Mouse (Mus musculus) CH12.LX (cell line): Measurements from ENCODE around the gene Jmjd1c. TPM values are rescaled to one million over a fixed set of nuclear protein-coding genes. Genes with fewer than 3 reads are reported as not detected.

Experiments
- DNase-seq: peaks from one replicate; pipeline ENCODE4 v3.0.0-alpha.2; 2013; ENCODE audit errors: extremely low read depth
- H3K27ac ChIP-seq: 2 replicates; pipeline ENCODE4 v1.5.1; 2012; ENCODE audit warnings: low read depth, mild to moderate bottlenecking, control low read depth, moderate library complexity; ENCODE audit not compliant: insufficient read depth
- H3K27me3 ChIP-seq: replicated peaks from 2 replicates; pipeline ENCODE3; 2012; ENCODE audit warnings: inconsistent platforms
- H3K36me3 ChIP-seq, 2 experiments: replicated peaks in 1 of 2; 2 replicates each; pipeline versions ENCODE3 to v1.6.1; 2012; ENCODE audit warnings: inconsistent platforms in 1 of 2, low read length in 1 of 2, mild to moderate bottlenecking in 1 of 2, mixed read lengths in 1 of 2, moderate library complexity in 1 of 2; ENCODE audit not compliant: control insufficient read depth in 1 of 2, insufficient read depth in 1 of 2
- H3K4me1 ChIP-seq, 2 experiments: 2 replicates each; pipeline ENCODE4 v1.6.1; 2012; ENCODE audit warnings: inconsistent platforms in 1 of 2, moderate library complexity in 1 of 2; ENCODE audit not compliant: insufficient read depth in 2 of 2, control insufficient read depth in 1 of 2
- H3K4me2 ChIP-seq: 2 replicates; pipeline ENCODE4 v1.6.1; 2012; ENCODE audit warnings: low read depth, mild to moderate bottlenecking, control low read depth; ENCODE audit not compliant: poor library complexity, insufficient read depth, severe bottlenecking
- H3K4me3 ChIP-seq, 3 experiments: fragments of 150-350 bp in 1 of 3; sonication (generic) in 1 of 3; replicated peaks in 1 of 3; 2 replicates each; pipeline versions ENCODE3 to v1.5.1; 2011 to 2012; ENCODE audit warnings: low read depth in 2 of 3, low read length in 2 of 3, mild to moderate bottlenecking in 2 of 3, moderate library complexity in 2 of 3, control low read depth in 1 of 3, improper control_type of control experiment in 1 of 3, inconsistent platforms in 1 of 3, mixed read lengths in 1 of 3; ENCODE audit not compliant: poor library complexity in 1 of 3
- H3K79me2 ChIP-seq: replicated peaks from 2 replicates; pipeline ENCODE4 v1.6.1; 2012; ENCODE audit warnings: mild to moderate bottlenecking, moderate library complexity; ENCODE audit not compliant: control insufficient read depth, poor library complexity, insufficient read depth, severe bottlenecking; ENCODE audit errors: extremely low read depth
- H3K9ac ChIP-seq: 2 replicates; pipeline ENCODE4 v1.6.1; 2012; ENCODE audit warnings: low read depth, mild to moderate bottlenecking, control low read depth, moderate library complexity; ENCODE audit not compliant: insufficient read depth
- H3K9me3 ChIP-seq: replicated peaks from 2 replicates; pipeline ENCODE3; 2012; ENCODE audit warnings: low read length, inconsistent platforms, mixed read lengths
- BHLHE40 ChIP-seq: IDR thresholded peaks from 2 replicates; pipeline ENCODE4 v1.6.1; 2011; ENCODE audit warnings: mild to moderate bottlenecking, low read depth, low read length, improper control_type of control experiment
- CHD1 ChIP-seq: IDR thresholded peaks from 2 replicates; pipeline ENCODE4 v1.6.1; 2012; ENCODE audit warnings: low read depth, low read length, improper control_type of control experiment, inconsistent platforms
- E2F4 ChIP-seq: IDR thresholded peaks from 2 replicates; pipeline ENCODE4 v1.6.1; 2011; ENCODE audit warnings: low read depth, low read length, improper control_type of control experiment; ENCODE audit not compliant: insufficient replicate concordance
- ELF1 ChIP-seq: IDR thresholded peaks from 2 replicates; pipeline ENCODE4 v1.6.1; 2014; ENCODE audit warnings: low read depth, mild to moderate bottlenecking, inconsistent platforms, low read length, improper control_type of control experiment
- EP300 ChIP-seq: IDR thresholded peaks from 2 replicates; pipeline ENCODE4 v1.6.1; 2011; ENCODE audit warnings: low read length, improper control_type of control experiment
- HCFC1 ChIP-seq: IDR thresholded peaks from 2 replicates; pipeline ENCODE4 v1.6.1; 2012; ENCODE audit warnings: low read depth, mild to moderate bottlenecking, inconsistent platforms, low read length, improper control_type of control experiment
- IRF4 ChIP-seq: IDR thresholded peaks from 2 replicates; pipeline ENCODE4 v1.6.1; 2014; ENCODE audit warnings: low read depth, mild to moderate bottlenecking, inconsistent platforms, low read length, improper control_type of control experiment
- JUN ChIP-seq: IDR thresholded peaks from 2 replicates; pipeline ENCODE4 v1.6.1; 2011; ENCODE audit warnings: low read depth, mild to moderate bottlenecking, low read length, improper control_type of control experiment, moderate library complexity; ENCODE audit not compliant: insufficient read depth
- KAT2A ChIP-seq: IDR thresholded peaks from 2 replicates; pipeline ENCODE4 v1.6.1; 2012; ENCODE audit warnings: low read length, improper control_type of control experiment, inconsistent platforms; ENCODE audit not compliant: insufficient replicate concordance
- MAFK ChIP-seq: IDR thresholded peaks from 2 replicates; pipeline ENCODE4 v1.6.1; 2011; ENCODE audit warnings: low read length, improper control_type of control experiment; ENCODE audit not compliant: insufficient replicate concordance
- MAZ ChIP-seq: IDR thresholded peaks from 2 replicates; pipeline ENCODE4 v1.6.1; 2012; ENCODE audit warnings: low read depth, mild to moderate bottlenecking, inconsistent platforms, low read length, improper control_type of control experiment, moderate library complexity
- MEF2A ChIP-seq: IDR thresholded peaks from 2 replicates; pipeline ENCODE4 v1.6.1; 2014; ENCODE audit warnings: low read depth, mild to moderate bottlenecking, inconsistent platforms, low read length, improper control_type of control experiment, borderline replicate concordance
- MXI1 ChIP-seq: IDR thresholded peaks from 2 replicates; pipeline ENCODE4 v1.6.1; 2011; ENCODE audit warnings: mild to moderate bottlenecking, low read depth, low read length, improper control_type of control experiment
- MYC ChIP-seq: IDR thresholded peaks from 2 replicates; pipeline ENCODE4 v1.6.1; 2011; ENCODE audit warnings: low read depth, mild to moderate bottlenecking, improper control_type of control experiment, low read length
- PAX5 ChIP-seq: IDR thresholded peaks from 2 replicates; pipeline ENCODE4 v1.6.1; 2012; ENCODE audit warnings: low read length, inconsistent platforms, mixed read lengths
- POLR2A ChIP-seq: IDR thresholded peaks from 2 replicates; pipeline ENCODE4 v1.6.1; 2011; ENCODE audit warnings: low read depth, mild to moderate bottlenecking, improper control_type of control experiment, low read length
- RCOR1 ChIP-seq: conservative IDR thresholded peaks from 2 replicates; pipeline ENCODE4 v1.6.1; 2012; ENCODE audit warnings: low read depth, mild to moderate bottlenecking, inconsistent platforms, low read length, improper control_type of control experiment
- SMC3 ChIP-seq: IDR thresholded peaks from 2 replicates; pipeline ENCODE4 v1.6.1; 2011; ENCODE audit warnings: low read depth, low read length, improper control_type of control experiment
- TBP ChIP-seq: conservative IDR thresholded peaks from 2 replicates; pipeline ENCODE4 v1.6.1; 2011; ENCODE audit warnings: low read depth, low read length, improper control_type of control experiment
- UBTF ChIP-seq: IDR thresholded peaks from 2 replicates; pipeline ENCODE4 v1.6.1; 2012; ENCODE audit warnings: low read depth, mild to moderate bottlenecking, inconsistent platforms, low read length, improper control_type of control experiment, moderate library complexity
- USF1 ChIP-seq: IDR thresholded peaks from 2 replicates; pipeline ENCODE4 v1.6.1; 2014; ENCODE audit warnings: low read depth, mild to moderate bottlenecking, inconsistent platforms, low read length, improper control_type of control experiment
- ZC3H11A ChIP-seq: IDR thresholded peaks from 2 replicates; pipeline ENCODE4 v1.6.1; 2012; ENCODE audit warnings: low read depth, mild to moderate bottlenecking, inconsistent platforms, low read length, improper control_type of control experiment
- ZKSCAN1 ChIP-seq: IDR thresholded peaks from 2 replicates; pipeline ENCODE4 v1.6.1; 2012; ENCODE audit warnings: low read depth, inconsistent platforms, low read length, improper control_type of control experiment, borderline replicate concordance
- dilution Hi-C: fragments of 300-500 bp; cut with MboI; formaldehyde crosslinking; loops from 2 replicates; pipeline ENCODE4 v1.14.3; 2020; ENCODE audit warnings: low sequenced_read_pairs; ENCODE audit not compliant: extremely low pct_unique_long_range_greater_than_20kb, extremely low pct_ligation_motif_present
- in situ Hi-C: fragments of 300-500 bp; cut with MboI; formaldehyde crosslinking; loops from 3 replicates; pipeline ENCODE4 v1.14.3; 2019; ENCODE audit warnings: low sequenced_read_pairs, low pct_ligation_motif_present, low pct_unique_long_range_greater_than_20kb, mixed read lengths
- polyA plus RNA-seq: library from polyadenylated mRNA; unstranded; fragments of >175 nt; gene quantifications from 2 replicates; pipeline ENCODE4 v1.2.1, GENCODE M21; 2012; ENCODE audit warnings: low read depth; ENCODE audit not compliant: insufficient read length
- total RNA-seq, 2 experiments: library from RNA; depleted of rRNA; stranded (reverse); fragments of 300-350 nt in 1 of 2; fragments of >200 nt in 1 of 2; gene quantifications; 2 replicates each; pipeline ENCODE4 v1.2.3; 2012 to 2014

Jmjd1c gene
- total and polyA plus RNA-seq, 3 experiments, result 41.2 to 50.1 (median 41.6) TPM

DNA sequence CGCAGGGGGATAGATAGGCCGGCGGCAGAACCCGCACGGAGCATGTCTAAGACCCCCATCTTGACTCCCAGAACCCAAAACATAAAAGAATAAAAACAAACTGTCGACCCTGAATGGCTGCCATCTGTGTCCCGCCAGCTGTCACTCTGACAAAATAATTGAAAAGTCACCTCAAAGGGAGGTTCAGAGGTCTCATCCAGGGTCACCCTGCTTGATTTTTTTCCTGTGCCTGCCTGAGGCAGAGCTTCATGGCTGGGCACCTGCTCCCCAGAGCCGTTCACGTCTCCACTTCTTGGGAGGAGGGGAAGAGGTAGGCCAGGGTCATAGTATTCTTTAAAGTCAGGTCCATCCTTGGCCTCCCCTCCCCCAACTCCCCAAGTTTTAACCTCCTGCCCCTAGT, 8.6 kb downstream of the Jmjd1c start:
- in situ Hi-C loops, result no loop called here
- peaks cover 24 to 67% of the 10 kb centered on the region in 2 experiments for H3K36me3 ChIP-seq
- TF ChIP-seq MAFK (no peak), PAX5 (no peak), MYC (no peak), USF1 (no peak), ZC3H11A (no peak), MXI1 (no peak), MAZ (no peak), ZKSCAN1 (no peak), RCOR1 (no peak), EP300 (no peak)
- TF ChIP-seq, all 38 proteins: peak for 0
- DNase-seq, result no peak
- H3K9me3 ChIP-seq, result no peaks in the 10 kb centered on the region
- H3K4me3 ChIP-seq, result no peak overlapping the region
- H3K27me3 ChIP-seq, result no peaks in the 10 kb centered on the region
- H3K4me2 ChIP-seq, result no peak overlapping the region
- H3K9ac ChIP-seq, result no peak overlapping the region
- no peak overlapping the region for H3K27ac ChIP-seq
- dilution Hi-C loops, result no loop called here
- H3K79me2 ChIP-seq, result peaks cover 94% of the 10 kb centered on the region
- H3K4me1 ChIP-seq, result peaks cover 24 to 70% of the 10 kb centered on the region in 2 experiments

DNA sequence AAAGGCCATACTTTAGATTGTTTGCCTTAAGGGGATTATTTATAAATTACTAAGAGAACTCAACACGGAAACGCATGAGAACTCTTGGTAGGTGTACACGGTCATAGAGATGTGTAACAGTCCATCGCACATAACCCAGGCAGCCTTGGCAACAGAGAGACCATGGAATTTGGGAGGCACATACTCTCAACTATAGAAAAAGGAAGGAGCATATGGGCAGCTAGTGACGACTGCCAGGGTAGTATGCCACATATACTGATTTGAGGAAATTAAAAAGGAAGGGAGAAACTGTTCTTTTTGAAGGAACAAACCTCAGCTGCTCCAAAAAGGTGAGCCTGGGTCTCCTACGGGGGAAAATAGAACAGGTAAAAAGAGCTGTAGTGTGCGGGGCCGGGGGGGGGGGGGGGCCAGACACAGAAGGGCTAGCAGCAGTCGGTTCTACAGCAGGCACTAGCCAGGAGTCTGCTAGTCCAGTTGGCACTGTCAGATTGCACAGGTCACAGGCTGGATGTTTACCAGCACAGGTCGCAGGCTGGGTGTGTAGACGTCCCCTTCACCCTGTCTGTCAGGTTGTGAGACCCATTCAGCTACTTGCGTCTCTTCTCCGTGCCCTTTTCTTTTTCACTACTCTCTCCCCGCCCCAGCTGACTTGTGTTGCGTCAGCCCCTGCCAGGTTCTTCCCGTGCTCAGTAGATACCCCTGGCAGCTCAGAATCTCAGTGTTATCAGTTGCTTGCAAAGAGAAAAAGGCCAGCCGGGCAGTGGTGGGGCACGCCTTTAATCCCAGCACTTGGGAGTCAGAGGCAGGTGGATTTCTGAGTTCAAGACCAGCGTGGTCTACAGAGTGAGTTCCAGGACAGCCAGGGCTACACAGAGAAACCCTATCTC, 9.6 kb downstream of the Jmjd1c start:
- no peak overlapping the region for H3K4me2 ChIP-seq
- H3K36me3 ChIP-seq, result peaks cover 29 to 76% of the 10 kb centered on the region in 2 experiments
- peaks cover 27 to 65% of the 10 kb centered on the region in 2 experiments for H3K4me1 ChIP-seq
- TF ChIP-seq HCFC1 (no peak), ZKSCAN1 (no peak), ELF1 (no peak), MYC (no peak)
- H3K79me2 ChIP-seq, result peaks cover 97% of the 10 kb centered on the region
- no peaks in the 10 kb centered on the region for H3K9me3 ChIP-seq
- in situ Hi-C loops (no loop called here), dilution Hi-C loops (no loop called here)
- H3K4me3 ChIP-seq, result no peak overlapping the region
- no peaks in the 10 kb centered on the region for H3K27me3 ChIP-seq
- no peak overlapping the region for H3K27ac ChIP-seq
- DNase-seq, result no peak
- H3K9ac ChIP-seq, result no peak overlapping the region

DNA sequence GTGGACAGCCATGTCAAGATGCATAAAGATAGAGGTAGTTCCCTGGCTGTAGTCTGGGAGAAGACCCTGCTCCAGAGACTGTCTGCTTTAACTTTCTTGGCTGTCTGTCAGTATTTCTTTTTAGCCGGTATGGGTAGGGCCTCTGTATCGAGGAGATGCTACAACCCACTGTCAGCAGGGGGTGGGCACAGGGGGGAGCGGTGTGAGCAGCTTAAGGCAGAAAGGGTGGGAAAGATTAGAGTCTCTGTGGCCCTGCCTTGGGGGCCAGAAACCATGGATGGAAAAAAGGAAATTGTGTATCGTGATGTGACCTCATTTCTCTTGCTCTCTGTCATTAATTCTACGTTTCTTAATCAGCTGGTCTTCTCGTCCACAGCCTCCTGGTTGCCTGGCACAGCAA, 10.5 kb downstream of the Jmjd1c start:
- peaks cover 97% of the 10 kb centered on the region for H3K79me2 ChIP-seq
- H3K9me3 ChIP-seq, result no peaks in the 10 kb centered on the region
- H3K36me3 ChIP-seq, result peaks cover 29 to 83% of the 10 kb centered on the region in 2 experiments
- H3K4me2 ChIP-seq, result no peak overlapping the region
- H3K9ac ChIP-seq, result no peak overlapping the region
- peaks cover 27 to 65% of the 10 kb centered on the region in 2 experiments for H3K4me1 ChIP-seq
- dilution Hi-C loops (no loop called here), in situ Hi-C loops (no loop called here)
- no peaks in the 10 kb centered on the region for H3K27me3 ChIP-seq
- no peak for DNase-seq
- H3K27ac ChIP-seq, result no peak overlapping the region
- no peak overlapping the region for H3K4me3 ChIP-seq
- TF ChIP-seq IRF4, result no peak
- TF ChIP-seq TBP, result no peak
- TF ChIP-seq MAFK, result no peak
- no peak for TF ChIP-seq SMC3
- TF ChIP-seq MYC, result no peak
- no peak for TF ChIP-seq KAT2A
- no peak for TF ChIP-seq CHD1
- no peak for TF ChIP-seq USF1
- no peak for TF ChIP-seq POLR2A
- no peak for TF ChIP-seq ELF1
- no peak for TF ChIP-seq RCOR1
- no peak for TF ChIP-seq ZKSCAN1
- TF ChIP-seq EP300, result no peak
- TF ChIP-seq E2F4, result no peak
- TF ChIP-seq BHLHE40, result no peak
- TF ChIP-seq JUN, result no peak
- TF ChIP-seq MEF2A, result no peak
- TF ChIP-seq UBTF, result no peak
- no peak for TF ChIP-seq PAX5
